Mouse (Mus musculus) heart, adult 2 months (tissue): ENCODE results near the gene Cnih4. TPM values are rescaled to one million over a fixed set of nuclear protein-coding genes. Genes with fewer than 3 reads are reported as not detected.

Experiments
- DNase-seq, 2 experiments: peaks; one replicate each; pipeline ENCODE4 v3.0.0; 2021
- H3K27ac ChIP-seq: fragments of 200-600 bp; 2 replicates; pipeline ENCODE4 v1.8.1; 2022
- H3K27me3 ChIP-seq: fragments of 200-500 bp; 2 replicates; pipeline ENCODE4 v1.6.1; 2012; ENCODE audit warnings: mild to moderate bottlenecking, low read length, inconsistent platforms, mixed read lengths; ENCODE audit not compliant: control insufficient read depth, insufficient read depth
- H3K36me3 ChIP-seq: fragments of 200-500 bp; 2 replicates; pipeline ENCODE4 v1.6.1; 2012; ENCODE audit warnings: low read length, inconsistent platforms; ENCODE audit not compliant: control insufficient read depth, insufficient read depth
- H3K4me1 ChIP-seq: fragments of 200-500 bp; 2 replicates; pipeline ENCODE4 v1.6.1; 2011; ENCODE audit warnings: low read length; ENCODE audit not compliant: control insufficient read depth, insufficient read depth
- H3K4me3 ChIP-seq: fragments of 200-600 bp; 2 replicates; pipeline ENCODE4 v1.8.1; 2022
- H3K79me2 ChIP-seq: fragments of 200-500 bp; replicated peaks from 2 replicates; pipeline ENCODE4 v1.6.1; 2012; ENCODE audit warnings: mild to moderate bottlenecking, inconsistent platforms, low read length, moderate library complexity, mixed read lengths; ENCODE audit not compliant: control insufficient read depth, insufficient read depth
- H3K9ac ChIP-seq: fragments of 200-500 bp; 2 replicates; pipeline ENCODE4 v1.6.1; 2012; ENCODE audit warnings: low read depth, mild to moderate bottlenecking, control low read depth, inconsistent platforms, low read length, mixed read lengths
- CTCF ChIP-seq: fragments of 200-600 bp; IDR thresholded peaks from 2 replicates; pipeline ENCODE4 v1.8.1; 2022; ENCODE audit warnings: antibody characterized with exemption, mild to moderate bottlenecking, moderate library complexity
- EP300 ChIP-seq: fragments of 200-500 bp; IDR thresholded peaks from 2 replicates; pipeline ENCODE4 v1.6.1; 2011; ENCODE audit warnings: low read depth, low read length, control low read depth; ENCODE audit not compliant: insufficient read depth
- POLR2A ChIP-seq: fragments of 200-500 bp; IDR thresholded peaks from 2 replicates; pipeline ENCODE4 v1.6.1; 2011; ENCODE audit warnings: mild to moderate bottlenecking, low read depth, low read length, control low read depth; ENCODE audit not compliant: insufficient read depth
- WGBS: fragments of 180-500 bp; shearing (Covaris S2); methylation state at CpG from one replicate; pipeline ENCODE4 v1.1.7; 2018; 5-methylcytosine and 5-hydroxymethylcytosine counted together
- intact Hi-C: fragments of 180-260 bp; cut with DNase I; formaldehyde crosslinking; loops from one replicate; pipeline ENCODE4 v1.15.1; 2025
- polyA plus RNA-seq: library from polyadenylated mRNA; depleted of rRNA; stranded (reverse); fragments of >200 nt; gene quantifications from 2 replicates; pipeline ENCODE4 v1.2.3, GENCODE M21; 2012
- total RNA-seq, 2 experiments: library from RNA; stranded (reverse); gene quantifications; 2 replicates each; pipeline ENCODE4 v1.2.3; 2021

Cnih4 gene
- total and polyA plus RNA-seq, 3 experiments, result 22.2 to 50.3 (median 43.8) TPM

GRCm38 (mm10) chr1:181131915-181132314 is 12.6 kb upstream of the Cnih4 start:
- Histone ChIP-seq H3K9ac (no peak overlapping the region), H3K36me3 (0 out of 2 replicates have a peak, but pooled peaks cover 2% of the 10 kb centered on the region), H3K27me3 (no peaks in the 10 kb centered on the region), H3K27ac (no peak overlapping the region), H3K4me3 (no peak overlapping the region), H3K4me1 (no peaks in the 10 kb centered on the region), H3K79me2 (no peaks in the 10 kb centered on the region)
- DNase-seq, result no peak
- TF ChIP-seq EP300, result no peak
- TF ChIP-seq CTCF, result no peak
- TF ChIP-seq POLR2A, result no peak
- 89% methylated on average over 6 of the region's 6 CpGs for whole genome bisulfite sequencing
- intact Hi-C loops, result no loop called here

DNA sequence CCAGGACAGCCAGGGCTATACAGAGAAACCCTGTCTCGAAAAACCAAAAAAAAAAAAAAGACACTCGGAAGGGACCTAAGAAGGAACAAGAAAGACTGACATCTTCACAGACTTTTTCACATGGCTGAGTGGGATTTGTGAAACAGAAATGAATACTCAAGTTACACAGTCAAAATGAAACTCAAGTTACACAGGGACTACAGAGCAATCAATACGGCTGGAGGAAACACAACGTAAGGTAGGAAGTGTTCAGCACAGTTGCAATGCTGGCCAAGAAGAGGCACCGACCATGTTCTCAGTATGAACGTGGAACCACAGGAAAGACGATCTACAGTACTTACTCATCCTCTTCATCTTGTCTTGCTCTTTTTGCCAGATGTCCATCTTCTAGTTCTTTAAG is 5.8 kb upstream of the Cnih4 start:
- Histone ChIP-seq H3K27ac (no peak overlapping the region), H3K36me3 (0 out of 2 replicates have a peak, but pooled peaks cover 4% of the 10 kb centered on the region), H3K4me3 (no peak overlapping the region), H3K27me3 (no peaks in the 10 kb centered on the region), H3K9ac (no peak overlapping the region), H3K4me1 (no peaks in the 10 kb centered on the region; the same call in 1 of the 2 replicates), H3K79me2 (no peaks in the 10 kb centered on the region)
- no peak for DNase-seq
- intact Hi-C loops, result no loop called here
- WGBS, result 88% methylated on average over 7 of the region's 7 CpGs
- TF ChIP-seq EP300 (no peak), CTCF (no peak), POLR2A (no peak)

GRCm38 (mm10) chr1:181143609-181143949 is 914 bp upstream of the Cnih4 start:
- H3K79me2 ChIP-seq, result peaks cover 2% of the 10 kb centered on the region; the same call in 1 of the 2 replicates
- WGBS, result under 1% methylated on average over 12 of the region's 12 CpGs
- peaks cover 7% of the 10 kb centered on the region; the same call in 1 of the 2 replicates for H3K36me3 ChIP-seq
- TF ChIP-seq CTCF (no peak), POLR2A (no peak), EP300 (no peak)
- no peaks in the 10 kb centered on the region for H3K27me3 ChIP-seq
- H3K4me1 ChIP-seq, result peaks cover 5% of the 10 kb centered on the region
- no peak for DNase-seq
- peak overlapping the region; percentile 81 for H3K27ac ChIP-seq
- H3K4me3 ChIP-seq, result peak overlapping the region; percentile 82
- intact Hi-C loops, result no loop called here
- H3K9ac ChIP-seq, result peak overlapping the region; percentile 91

DNA sequence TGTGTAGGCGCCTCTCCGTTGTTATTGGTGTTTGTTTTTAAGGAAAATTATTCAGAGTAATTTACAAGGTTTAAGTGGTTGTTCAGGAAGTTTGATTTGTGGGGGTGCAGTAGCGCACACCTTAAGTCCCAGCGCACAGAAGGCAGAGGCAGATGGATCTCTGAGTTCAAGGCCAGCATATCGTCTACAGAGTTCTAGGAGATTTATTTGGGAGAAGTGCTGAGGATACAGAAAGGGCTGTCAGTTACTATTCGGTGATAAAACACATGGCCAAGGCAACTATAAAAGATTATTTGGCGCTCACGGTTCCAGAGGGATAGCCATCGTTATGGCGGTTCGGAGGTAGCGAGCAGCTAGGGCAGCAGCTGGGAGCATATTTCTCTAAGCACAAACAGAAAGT is 473 bp downstream of the Cnih4 start:
- DNase-seq, result peak in 1 of 2 experiments; percentile 23
- intact Hi-C loops, result loop anchor here (2.0 kb wide), 2 partner anchors 66 to 88 kb away; no protein-coding TSS in a partner anchor
- 6% methylated on average over 12 of the region's 12 CpGs for WGBS

DNA sequence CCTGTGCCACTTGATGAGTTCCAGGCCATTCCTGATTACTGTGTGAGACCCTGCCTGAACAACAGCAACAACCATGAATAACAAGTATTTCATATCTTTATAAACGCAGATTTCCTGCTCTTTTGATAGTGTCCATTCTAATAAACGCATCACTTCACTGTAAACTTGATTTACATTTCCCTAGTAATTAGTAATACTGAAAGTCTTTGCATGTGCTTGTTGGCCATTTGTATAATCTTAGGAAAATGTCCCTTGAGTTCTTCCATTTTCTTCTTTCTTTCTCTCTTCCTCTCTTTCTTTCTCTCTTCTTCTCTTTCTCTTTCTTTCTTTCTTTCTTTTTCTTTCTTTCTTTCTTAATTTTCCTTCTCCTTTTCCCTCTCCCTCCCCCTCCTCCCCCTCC is 1.7 kb downstream of the Cnih4 start:
- H3K4me1 ChIP-seq, result peaks cover 5% of the 10 kb centered on the region
- no peak for DNase-seq
- 78% methylated on average over 2 of the region's 2 CpGs for WGBS
- peaks cover 2% of the 10 kb centered on the region; the same call in 1 of the 2 replicates for H3K79me2 ChIP-seq
- H3K27ac ChIP-seq, result no peak overlapping the region
- intact Hi-C loops, result no loop called here
- no peak overlapping the region for H3K9ac ChIP-seq
- H3K36me3 ChIP-seq, result peaks cover 7% of the 10 kb centered on the region; the same call in 1 of the 2 replicates
- H3K4me3 ChIP-seq, result no peak overlapping the region
- H3K27me3 ChIP-seq, result no peaks in the 10 kb centered on the region
- TF ChIP-seq EP300, result no peak
- no peak for TF ChIP-seq POLR2A
- TF ChIP-seq CTCF, result no peak

More for the DNA sequence above, 473 bp downstream of the Cnih4 start:
- Histone ChIP-seq H3K9ac (peak overlapping the region; percentile 80), H3K36me3 (peaks cover 7% of the 10 kb centered on the region; the same call in 1 of the 2 replicates), H3K79me2 (peaks cover 2% of the 10 kb centered on the region; the same call in 1 of the 2 replicates), H3K27me3 (no peaks in the 10 kb centered on the region), H3K4me1 (peaks cover 5% of the 10 kb centered on the region), H3K27ac (peak overlapping the region; percentile 81), H3K4me3 (peak overlapping the region; percentile 82)
- TF ChIP-seq EP300 (no peak), POLR2A (no peak)

- H3K27ac ChIP-seq, result no peak overlapping the region
- H3K4me3 ChIP-seq, result no peak overlapping the region
- H3K27me3 ChIP-seq, result no peaks in the 10 kb centered on the region
- no peak for TF ChIP-seq CTCF
- WGBS, result 65% methylated on average over 5 of the region's 5 CpGs
- no peak for DNase-seq
- no peak overlapping the region for H3K9ac ChIP-seq
- H3K36me3 ChIP-seq, result peaks cover 7% of the 10 kb centered on the region; the same call in 1 of the 2 replicates
- H3K79me2 ChIP-seq, result peaks cover 2% of the 10 kb centered on the region; the same call in 1 of the 2 replicates
- H3K4me1 ChIP-seq, result peaks cover 5% of the 10 kb centered on the region
- intact Hi-C loops, result no loop called here
Observed at GRCm38 (mm10) chr1:181148540-181148939, 4.0 kb downstream of the Cnih4 start.
